Mouse (Mus musculus) frontal cortex, postnatal 36 days (tissue): ENCODE data around the gene Ptges3l.
"Not testable (repeated sequence)": the region's sequence is repeated elsewhere in the genome, so short reads cannot be mapped to it uniquely, and the experiment has no call there.

Experiments
- DNase-seq, 2 experiments: peaks; one replicate each; pipeline ENCODE4 v3.0.0; 2022; ENCODE audit warnings: low spot score in 2 of 2

The Ptges3l gene

DNA sequence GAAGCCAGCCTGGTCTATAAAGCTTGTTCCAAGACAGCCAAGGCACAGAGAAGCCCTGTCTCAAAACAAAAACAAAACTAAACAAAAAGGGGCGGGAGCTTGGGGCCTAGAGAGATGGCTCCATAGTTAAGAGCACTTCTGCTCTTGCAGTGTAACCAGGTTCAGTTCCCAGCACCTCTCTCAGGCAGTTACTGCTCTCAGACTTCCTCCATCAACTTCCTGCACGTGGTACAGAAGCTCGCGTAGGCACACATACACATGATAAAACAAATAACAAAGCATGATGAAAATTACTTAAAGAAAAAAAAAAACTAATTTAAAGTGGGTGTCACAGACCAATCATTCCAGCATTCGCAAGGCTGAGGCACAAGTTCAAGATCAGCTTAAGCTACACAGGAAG lies 5.0 kb downstream of the Ptges3l start:
- DNase-seq, result no peak

DNA sequence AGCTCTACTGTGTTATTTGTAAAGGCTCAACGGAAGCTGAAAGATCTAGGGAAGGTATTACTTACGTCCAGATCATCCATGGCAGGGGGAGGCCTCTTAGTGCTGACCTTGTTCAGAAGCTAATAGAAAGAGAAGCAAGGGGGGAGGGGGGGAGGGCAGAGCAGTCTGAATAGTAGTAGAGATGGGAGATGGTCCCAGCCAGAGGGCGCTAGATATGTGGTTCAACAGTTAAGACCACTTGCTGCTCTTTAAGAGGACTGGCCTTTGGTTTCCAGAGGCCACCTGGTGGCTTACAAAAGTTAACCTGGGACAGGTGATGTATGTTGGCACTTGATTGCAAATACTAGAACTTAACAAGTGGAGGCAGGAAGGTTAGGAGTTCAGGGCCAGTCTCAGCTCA lies 5.5 kb downstream of the Ptges3l start:
- no peak for DNase-seq

DNA sequence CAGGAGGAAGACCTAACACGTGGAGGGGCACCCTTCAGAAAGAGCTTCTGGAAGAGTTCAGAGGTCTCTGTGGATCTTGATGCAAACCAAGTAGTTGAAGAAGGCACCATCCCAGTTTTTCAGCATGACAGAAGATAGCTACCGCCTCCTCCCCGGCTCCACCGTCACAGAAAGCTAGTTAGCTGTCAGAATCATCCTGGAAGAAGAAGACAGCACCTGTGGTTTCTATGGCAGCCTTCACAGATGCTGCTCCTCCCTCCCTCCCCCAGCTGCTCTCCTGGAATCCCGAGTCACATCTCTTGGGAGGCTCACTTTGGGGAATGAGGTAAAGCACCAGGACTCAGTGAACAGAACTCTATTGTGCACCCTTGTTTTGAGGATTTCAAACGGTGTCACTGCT lies 6.1 kb downstream of the Ptges3l start:
- DNase-seq, result peak; percentile 17 to 57

DNA sequence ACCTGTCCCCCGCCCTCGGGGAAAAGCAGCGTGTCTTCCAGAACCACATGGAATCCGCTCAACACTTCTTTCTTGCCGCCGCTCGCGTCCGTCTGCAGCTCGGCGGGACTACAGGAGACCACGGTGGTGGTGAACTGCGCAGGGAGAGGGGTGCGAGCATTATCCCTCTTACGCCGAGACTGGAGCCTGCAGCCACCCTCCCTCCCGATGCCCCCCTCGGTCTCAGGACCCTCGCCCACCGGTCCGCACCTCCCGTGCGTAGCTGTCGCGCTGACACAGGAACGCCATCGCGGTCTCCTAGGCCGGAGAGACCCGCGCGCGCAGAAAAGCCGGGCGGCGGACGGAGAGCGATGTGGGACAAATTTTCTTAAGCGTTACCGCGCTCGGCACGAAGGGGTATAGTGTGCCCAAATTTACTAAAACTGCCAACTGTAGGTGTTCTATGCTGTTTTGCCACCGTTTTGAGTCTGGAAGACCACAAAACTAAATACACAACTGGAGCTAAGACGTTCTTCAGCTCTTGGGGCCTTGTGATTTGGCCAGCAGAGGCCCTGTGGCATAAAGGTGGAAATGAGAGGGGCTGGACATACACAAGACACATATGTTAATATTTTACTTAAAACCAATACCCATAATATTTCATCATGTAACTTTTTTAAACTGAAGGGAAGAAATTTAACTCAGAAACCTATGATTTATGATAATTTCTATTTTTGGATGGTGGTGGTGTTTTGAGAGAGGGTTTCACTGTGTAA lies 7.9 kb downstream of the Ptges3l start, which contains the start of gene Aarsd1:
Gene Aarsd1 (minus strand): TSS at position 515 of the 755 bp plus-strand sequence.
- DNase-seq, result peak; percentile 92

DNA sequence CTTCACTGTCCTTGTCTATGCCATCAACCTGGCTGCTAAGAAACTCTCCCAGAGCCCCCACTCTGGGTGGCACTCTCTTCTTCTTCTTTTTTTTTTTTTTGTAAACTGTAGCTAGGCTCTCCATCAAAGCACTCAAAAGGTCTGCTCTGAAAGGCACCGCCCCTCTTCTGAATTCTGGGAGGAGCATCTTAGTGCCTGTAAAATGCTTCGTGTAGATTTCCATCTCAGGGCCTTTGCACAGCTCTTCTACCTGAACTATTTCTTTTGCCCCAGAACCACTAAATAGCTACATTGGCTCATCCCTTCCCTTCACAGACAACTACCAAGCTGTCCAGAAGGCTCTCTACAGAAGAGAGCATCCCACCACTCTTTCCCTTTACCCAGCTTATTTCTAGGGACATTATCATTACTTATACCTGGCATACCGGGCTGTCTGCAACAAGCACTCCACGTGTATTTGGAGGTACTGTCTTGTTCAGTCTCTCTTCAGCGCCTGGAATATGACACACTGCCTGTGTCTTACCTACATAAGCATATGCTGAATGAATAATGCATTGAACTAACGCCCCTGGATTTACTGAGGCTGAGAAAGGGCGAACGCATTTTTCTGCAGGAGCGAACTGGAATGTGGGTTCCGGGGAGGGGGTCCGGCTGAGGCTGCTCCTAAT lies 8.6 kb downstream of the Ptges3l start:
- DNase-seq, result no peak

DNA sequence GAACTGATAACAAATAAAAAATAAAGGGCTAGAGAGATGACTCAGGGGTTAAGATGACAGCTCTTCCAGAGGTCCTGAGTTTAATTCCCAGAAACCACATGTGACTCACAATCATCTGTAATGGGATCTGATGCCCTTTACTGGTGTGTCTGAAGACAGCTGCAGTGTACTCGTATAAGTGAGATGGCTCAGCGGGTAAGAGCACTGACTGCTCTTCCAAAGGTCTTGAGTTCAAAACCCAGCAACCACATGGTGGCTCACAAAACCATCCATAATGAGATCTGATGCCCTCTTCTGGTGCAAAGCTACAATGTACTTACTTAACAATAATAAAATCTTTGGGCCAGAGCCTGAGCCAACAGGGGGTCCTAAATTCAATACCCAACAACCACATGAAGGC lies 9.8 kb downstream of the Ptges3l start:
- DNase-seq, result no peak

DNA sequence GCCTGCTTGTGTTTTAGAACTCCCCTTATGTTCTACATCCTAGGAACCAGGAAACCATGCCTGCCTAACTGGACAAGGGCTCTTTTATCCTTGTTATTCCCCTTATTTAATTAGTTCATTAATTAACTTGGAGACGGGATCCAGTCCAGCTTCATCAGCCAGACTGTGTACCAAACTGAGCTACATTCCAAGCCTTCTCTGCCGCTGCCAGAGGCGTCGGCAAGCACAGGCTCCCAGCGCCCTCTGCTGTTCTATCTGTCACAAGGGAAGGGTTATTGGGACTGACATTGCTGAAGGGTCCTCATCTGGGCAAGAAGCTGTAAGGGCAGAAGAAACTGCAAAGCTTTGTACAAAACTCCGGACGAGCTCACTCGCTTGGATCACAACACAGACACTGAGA lies 30.0 kb downstream of the Ptges3l start:
- DNase-seq, result peak; percentile 65 to 74

DNA sequence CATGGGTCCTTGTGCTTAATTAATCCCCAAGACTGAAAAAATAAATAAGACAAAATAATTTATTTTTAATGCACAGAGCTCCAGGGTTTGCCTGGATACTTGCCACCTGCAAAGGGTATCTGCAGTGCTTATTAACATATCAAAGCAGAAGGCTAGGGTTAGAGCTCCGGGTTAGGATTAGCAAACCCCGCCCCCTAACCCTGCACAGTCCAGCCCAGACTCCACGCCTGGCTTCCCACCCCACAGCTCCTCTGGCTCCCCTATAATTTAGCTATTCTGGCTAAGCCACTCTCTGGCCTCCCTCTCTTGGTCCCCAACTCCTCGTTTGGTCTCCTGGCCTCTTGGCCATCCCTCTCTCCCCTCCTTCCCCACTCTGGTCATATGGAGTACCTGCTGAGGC lies 43.3 kb downstream of the Ptges3l start:
- DNase-seq, result no peak

DNA sequence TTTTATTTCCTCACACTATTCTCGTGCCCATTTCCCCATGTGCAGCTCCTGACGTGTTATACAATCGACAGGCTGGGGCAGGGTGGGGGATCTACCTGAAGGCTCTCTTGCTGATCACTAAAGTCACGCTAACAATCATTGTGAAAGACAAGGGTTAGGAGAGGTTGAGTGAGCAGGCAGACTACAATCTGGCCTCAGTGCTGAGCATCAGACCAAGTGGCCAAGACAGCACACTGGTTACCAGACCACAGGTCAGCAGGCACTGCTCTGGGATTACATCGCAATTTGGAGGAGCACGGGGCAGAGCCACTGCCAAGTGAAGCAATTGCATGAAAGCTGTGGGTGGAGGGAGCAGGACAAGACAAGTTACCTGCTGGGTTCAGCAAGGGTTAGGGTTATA lies 46.2 kb downstream of the Ptges3l start:
- no peak for DNase-seq

DNA sequence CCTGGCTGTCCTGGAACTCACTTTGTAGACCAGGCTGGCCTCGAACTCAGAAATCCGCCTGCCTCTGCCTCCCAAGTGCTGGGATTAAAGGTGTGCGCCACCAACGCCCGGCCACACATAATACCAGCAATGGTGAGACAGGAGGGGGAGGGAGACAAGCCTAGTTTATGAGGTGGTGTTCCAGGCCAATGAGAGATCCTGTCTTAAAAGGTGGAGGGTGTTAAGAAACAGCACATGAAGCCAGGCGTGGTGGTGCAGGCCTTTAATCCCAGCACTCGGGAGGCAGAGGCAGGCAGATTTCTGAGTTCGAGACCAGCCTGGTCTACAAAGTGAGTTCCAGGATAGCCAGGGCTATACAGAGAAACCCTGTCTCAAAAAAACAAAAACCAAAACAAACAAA lies 46.9 kb downstream of the Ptges3l start:
- DNase-seq, result not testable (repeated sequence)

DNA sequence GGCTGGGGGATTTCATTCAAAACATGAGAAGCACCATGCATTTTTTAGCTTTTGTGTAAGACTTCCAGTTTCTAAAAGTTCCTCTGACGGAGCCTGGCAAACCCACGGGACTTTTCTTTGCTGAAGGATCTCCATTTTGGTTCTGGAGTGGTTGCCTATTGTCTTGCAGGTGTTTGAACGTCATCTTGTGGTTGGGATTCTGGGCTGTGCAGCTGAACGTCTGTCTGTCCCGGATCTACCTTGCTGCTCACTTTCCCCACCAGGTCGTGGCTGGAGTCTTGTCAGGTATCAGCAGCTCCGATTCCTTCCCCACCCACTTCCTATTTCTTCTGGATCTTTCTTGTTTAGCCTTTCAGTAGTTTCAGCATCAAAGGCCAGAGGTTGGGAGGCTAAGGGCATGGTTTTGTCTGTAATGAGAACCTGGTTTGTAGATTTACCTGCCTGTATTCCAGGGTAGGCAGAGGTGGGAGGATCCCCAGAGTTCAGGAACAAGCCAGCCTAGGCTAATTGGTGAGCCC lies 50.7 kb downstream of the Ptges3l start:
- DNase-seq, result no peak

DNA sequence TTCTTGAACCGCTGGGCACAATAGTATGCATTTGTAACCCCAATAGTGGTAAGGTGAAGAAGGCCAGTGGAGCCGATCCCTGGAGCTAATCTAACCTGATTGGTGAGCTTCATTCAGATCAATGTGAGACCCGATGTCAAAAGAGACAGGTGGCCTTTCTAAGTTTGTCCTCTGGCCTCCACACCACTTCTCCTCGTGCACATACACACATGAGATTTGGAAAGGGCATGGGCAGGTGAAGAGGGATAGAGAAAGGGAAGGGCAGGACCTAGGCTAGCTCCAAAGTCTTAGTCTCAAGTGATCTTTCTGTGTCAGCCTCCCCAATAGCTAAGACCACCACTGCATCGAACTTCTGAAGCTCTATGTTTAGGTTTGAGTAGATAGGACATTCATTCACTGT lies 55.0 kb downstream of the Ptges3l start:
- no peak for DNase-seq
